Mouse (Mus musculus): ENCODE data around the gene Uvssa. TPM values are rescaled to one million over a fixed set of nuclear protein-coding genes. Genes with fewer than 3 reads are reported as not detected.

Uvssa gene
- total RNA-seq, 2 experiments from 2014 or later, result 2.1 to 2.8 TPM

DNA sequence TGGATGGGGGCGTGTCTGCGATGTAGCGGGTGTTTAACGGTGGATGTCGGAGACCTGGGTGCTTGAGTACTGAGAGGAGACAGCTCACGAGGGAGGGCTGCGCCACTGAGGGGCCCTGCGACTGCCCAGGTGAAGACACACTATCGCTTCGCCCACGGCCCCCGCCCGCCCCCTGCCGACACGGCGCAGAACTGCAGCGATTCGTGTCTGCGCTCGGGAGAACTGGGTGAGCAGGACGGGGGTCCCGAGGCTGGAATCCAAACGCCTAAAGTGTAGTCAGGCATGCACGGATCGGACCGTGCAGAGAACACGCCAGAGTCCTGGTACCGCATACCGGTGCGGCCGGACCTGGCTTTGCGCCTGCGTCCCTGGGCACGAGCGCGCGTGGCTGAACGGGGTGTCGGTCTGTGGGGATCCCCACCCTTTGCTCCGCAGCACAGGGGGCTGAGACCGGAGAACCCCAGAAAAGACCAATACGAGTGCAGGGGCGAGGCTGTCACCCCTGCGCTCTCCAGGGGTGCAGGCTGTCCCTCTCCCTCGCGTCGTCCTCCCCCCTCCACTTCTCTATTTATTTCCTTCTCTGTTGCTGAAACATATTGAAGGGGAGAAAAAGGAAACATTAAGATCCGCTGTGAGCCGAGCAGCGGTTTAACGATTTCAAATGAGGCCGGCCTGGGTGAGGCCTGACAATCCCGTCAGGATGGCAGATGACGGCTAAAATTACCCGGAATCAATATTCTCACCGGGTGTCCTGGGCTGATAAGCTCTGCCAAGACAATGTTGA, 64.8 kb downstream of the Uvssa start:
- DNase-seq, result peak; percentile 22

DNA sequence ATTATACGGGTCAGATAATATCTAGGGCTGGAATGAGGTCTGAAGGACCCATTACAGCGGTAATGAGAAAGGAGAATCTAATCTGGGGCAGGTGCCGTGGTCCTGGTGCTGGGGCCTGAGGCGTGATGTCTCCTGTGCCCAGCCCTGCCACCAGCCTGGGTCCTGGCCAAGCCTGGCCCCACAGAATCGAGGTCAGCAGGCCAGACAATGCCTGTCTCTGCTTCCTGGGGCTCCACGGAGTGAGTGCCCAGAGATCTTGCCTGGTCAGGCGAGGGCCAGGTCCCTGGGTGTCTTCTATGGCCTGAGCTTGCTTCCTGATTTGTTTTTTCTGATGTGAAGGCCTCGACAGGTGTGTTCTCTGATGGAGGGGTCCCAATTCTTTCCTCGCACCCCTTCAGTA, 65.4 kb downstream of the Uvssa start:
- DNase-seq, result no peak

DNA sequence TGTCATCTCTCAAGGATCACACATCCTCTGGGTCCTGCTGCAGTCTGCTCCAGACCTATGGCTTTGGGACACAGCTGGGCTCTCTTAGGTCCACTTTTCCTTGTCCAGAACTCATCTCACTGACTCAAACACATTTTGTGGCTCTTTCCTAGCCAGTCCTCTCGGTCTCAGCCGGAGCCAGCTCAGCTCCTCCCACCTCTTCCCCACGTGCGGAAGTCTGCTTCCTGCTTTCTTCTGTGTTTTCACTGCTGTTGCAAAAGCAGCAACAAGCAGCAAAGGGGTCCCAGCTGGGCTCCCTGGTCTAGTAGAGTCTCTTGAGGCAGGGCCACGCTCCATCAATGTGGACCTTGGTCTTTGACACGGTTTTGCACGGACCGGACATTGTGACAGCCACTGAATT, 77.4 kb downstream of the Uvssa start:
- no peak for DNase-seq

DNA sequence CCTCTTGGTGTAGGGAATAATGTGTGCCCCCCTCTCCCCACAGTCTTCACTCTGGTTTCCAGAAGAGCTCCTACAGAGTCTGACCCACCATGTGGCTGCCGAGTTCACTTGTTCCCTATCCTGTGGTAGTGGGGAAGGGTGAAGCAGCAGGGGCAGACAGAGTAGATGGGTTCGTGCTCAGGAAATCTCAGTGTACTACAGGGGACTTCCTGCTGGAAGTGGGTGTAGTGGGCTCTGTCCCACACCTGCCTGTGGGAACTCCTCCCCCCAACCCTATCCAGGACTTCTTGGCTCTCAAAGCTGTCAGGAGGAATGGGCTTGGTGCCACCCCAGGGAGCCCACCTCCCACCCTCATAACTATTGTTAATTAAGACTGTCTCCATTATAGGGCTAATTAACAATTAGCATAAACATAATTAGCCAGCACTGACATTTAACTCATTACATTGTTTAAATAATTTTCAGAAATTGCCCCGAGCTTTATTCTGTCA, 79.8 kb downstream of the Uvssa start:
- no peak for DNase-seq

- no peak for DNase-seq
Observed at GRCm38 (mm10) chr5:33459111-33459510, 80.8 kb downstream of the Uvssa start.

DNA sequence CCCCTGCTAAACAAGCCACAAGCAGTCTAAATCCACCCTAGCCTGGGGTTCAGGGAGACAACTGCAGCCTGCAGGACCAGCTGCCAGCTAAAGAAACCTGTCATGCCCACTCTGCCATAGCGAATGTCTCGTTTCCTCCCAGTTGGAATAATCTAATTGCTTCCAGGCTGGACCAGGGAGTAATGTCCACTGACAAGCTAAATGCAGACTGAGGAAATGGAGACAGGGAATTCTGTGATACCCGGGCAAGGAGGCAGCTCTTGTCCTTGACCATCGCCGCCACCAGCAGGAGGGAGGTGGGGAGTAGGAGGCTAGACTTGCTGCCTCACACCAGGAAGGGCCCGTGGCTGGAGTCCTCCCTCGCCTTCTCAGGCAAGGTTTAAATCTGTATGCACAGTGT, 86.0 kb downstream of the Uvssa start:
- no peak for DNase-seq

DNA sequence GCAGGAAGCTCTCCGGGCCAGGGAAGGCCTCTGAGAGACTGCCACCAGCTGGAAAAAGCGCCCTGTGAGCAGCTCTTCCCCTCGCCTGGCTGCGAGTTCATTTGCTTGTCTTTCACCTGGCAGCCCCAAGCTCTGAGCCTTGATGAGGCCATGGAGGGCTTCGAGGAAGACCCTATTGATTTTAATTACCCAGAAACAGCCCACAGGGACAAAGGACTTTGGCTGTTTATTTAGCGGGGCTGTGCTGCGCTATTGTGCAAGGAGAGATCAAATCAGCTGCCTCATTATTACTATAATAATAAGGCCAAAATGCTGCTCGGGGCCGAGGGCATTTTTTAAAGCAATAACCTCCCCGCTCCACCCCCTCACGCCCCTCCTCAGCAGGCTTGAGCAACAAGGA, 87.1 kb downstream of the Uvssa start:
- DNase-seq, result no peak

Other genes starting within 250 kb of the Uvssa start
- gene Spon2, start 160.1 kb upstream of the Uvssa start, total RNA-seq (2021), result 1 to 10 TPM; 2.4 to 9.1 TPM
- gene Ctbp1, start 103.6 kb upstream of the Uvssa start, total RNA-seq (2021), result 100 to 1,000 TPM; 188 to 210 TPM
- 10 to 100 TPM; 54.1 to 59.0 TPM for gene Maea, start 43.0 kb upstream of the Uvssa start, total RNA-seq (2021)
- gene Nkx1-1, start 55.4 kb downstream of the Uvssa start, total RNA-seq (2021), result not detected

All from gastrocnemius, postnatal 25 days (tissue).